Mouse (Mus musculus) spleen, postnatal 36 days (tissue): ENCODE data around the gene 4930539E08Rik.

ENCODE experiments used
- DNase-seq, 2 experiments: peaks; one replicate each; pipeline ENCODE4 v3.0.0; 2022; ENCODE audit warnings: low spot score in 2 of 2, mixed read lengths in 1 of 2

4930539E08Rik gene

DNA sequence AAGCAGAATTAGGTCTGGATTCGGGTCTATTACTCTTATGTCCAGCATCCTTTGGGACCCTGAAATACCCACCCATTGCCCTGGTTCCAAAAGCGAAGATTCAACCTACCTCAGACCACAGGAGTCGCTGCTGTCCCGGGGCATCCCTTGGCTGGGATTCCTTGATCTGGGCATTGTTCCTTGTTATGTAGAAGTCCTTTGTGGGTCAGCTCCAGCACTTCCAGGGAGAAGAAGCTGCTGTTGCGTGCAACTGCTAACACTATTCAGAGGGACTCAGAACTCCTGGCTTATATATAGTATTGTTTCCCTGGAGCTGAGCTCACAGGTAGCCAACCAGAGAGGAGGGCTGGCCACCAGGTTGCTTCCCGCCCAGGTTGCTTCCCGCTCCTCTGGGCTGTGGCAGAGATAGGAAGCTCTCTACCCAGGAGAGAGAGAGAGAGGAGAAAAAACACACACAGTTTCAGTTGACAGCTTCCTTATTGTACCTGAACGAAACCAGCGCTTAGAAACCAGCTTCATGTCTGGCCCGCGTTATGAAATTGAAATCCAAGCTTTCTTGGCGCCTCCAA is at the start of gene 4930539E08Rik:
Gene 4930539E08Rik (minus strand): TSS at position 265 of the 569 bp plus-strand sequence.
- DNase-seq: no peak

DNA sequence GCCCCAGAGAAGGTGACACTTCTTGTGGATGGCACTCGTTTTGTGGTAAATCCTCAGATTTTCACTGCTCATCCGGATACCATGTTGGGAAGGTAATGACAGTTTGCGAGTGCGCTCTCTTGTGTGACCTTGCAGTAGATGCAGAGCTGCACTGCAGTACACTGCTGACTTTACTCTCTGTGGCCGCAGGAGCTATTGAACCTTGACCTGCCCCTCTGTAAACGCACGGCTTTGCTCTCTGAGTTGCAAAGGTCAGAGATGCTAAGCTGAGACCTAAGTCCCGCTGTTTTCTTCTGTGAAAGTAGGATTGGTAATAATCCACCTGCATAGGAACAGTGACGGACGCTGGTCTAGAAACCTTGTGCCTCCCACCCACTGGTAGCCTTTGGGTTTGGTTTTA is 46.5 kb upstream of the 4930539E08Rik start:
- DNase-seq: no peak

DNA sequence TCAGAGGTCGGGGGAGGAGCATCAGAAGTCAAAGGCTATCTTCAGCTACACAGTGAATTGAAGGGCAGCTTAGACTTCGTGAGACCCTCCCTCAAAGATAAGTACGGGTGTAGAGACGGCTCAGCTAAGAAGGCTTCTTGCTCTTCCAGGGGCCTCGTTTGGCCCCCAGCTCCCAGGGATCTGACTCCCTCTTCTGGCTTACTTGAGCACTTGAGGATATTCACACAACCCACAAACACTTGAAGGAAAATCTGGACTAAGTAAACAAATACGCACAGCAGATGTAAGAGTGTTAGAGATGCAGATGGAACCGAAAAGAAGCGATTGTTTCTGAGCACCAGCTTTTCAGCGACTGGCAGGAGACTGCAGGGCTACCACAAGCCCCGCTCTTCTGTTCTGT is 45.5 kb upstream of the 4930539E08Rik start:
- no peak for DNase-seq

DNA sequence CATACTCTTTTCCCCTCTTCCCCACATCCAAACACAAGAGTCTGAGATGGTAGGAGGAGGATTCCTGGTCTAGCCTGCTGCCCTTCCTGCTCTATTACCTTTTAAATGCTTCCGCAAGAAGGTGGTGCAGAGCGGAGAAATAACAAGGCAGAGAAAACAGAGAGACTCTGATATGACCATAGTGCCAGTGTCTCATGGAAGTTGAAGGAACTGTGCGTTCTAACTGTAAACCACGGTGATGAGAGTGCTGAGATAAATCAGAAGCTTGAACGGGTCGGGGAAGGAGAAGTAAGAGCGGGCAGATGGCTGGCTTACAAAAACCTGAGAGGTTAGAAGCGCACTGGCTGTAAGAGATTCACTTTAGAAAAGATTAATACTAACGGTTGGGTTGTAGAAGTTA is 39.3 kb upstream of the 4930539E08Rik start:
- no peak for DNase-seq

GRCm38 (mm10) chr17:28953251-28953650 is 38.1 kb upstream of the 4930539E08Rik start:
- no peak for DNase-seq

DNA sequence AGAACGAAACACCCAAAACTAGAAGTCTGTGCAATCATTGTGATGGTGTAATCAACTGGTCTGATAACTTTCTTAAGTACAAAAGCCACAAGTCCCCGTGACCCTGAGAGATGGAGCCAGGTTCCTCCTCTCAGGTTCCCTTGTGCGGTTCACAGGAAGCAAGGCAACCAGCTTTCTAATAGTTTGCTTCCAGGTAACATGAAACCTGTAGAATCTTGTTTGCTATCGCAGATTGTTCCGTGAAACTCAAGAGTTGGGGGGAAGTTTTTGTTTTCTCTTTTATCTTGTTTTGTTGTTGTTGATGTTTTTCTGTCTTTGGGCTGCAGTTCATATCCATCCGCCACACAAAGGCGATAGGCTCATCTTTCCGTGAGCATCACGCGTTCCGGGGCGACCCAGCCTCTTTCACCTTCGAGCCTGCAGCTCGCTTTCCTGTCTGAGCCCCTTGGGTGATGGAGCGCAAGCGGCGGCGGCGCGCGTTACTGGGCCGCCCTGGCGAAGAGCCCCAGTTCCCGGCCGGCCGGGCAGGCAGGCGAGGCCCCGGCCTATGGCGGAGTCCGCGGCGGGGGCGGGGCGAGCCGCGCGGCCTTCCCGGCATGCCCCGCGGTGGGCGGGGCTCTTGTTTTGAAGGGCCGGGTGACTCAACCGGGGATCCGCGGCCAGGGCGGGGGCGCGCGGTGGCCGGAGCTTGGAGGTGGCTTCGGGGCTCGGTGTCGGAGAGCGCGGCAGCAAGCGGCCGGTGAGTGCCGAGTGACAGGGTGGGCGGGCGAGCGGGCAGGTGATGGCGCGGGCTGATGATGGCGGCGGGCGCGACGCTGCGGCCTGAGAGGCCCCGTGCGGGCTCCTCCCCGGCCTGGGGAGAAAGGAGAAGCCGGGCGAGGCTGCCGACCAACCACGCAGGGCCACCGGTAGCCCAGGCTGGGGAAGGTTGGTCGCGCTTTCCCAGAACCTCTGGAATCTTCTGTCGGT is 37.0 kb upstream of the 4930539E08Rik start, which contains the start of gene Kctd20:
Gene Kctd20 (plus strand): TSS at position 120 of the 969 bp plus-strand sequence.
- peak; percentile 92 to 95 for DNase-seq

- no peak for DNase-seq
Measured at GRCm38 (mm10) chr17:28950751-28951150, 35.6 kb upstream of the 4930539E08Rik start.

- no peak for DNase-seq
Measured at GRCm38 (mm10) chr17:28948661-28949060, 33.5 kb upstream of the 4930539E08Rik start.

DNA sequence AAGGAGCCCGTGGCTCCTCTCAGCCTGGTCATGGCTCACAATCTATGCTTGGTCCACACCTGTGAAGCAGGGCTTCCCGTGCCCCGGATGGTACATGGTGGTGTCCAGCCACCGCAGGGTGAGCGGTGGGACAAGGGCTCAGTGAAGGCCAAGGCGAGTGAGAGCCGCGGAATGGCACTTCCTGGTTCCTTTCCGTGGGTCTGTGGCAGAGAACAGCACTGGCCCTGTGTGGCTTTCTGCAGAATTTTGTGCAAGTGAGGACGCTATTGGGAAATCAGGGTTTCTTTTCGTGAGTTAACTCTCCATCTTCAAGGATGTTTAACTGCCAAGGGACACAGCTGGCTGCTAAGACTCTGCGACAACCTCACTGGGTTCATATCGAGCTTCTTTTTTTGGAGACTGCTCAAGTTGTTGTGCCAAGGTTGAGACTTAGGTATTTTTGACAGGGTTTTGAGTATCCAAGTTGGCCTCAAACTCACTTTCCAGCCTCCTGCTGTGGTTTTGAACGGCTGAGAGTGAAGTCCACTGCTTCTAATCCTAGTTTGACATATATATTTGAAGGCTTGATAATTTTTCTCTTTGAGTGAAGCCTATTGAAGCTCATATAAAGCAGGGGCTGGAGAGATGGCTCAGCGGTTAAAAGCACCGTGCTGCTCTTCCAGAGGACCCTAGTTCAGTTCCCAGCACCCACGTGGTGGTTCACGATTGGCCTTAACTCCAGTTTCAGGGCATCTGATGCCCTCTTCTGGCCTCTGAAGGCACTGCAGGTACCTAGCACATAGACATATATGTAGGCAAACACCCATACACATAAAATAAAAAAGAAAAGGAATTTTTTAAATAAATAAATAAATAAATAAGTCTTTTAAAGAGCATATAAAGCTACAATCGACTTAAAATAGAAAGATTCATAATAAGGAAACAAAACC is 32.2 kb upstream of the 4930539E08Rik start:
- no peak for DNase-seq

DNA sequence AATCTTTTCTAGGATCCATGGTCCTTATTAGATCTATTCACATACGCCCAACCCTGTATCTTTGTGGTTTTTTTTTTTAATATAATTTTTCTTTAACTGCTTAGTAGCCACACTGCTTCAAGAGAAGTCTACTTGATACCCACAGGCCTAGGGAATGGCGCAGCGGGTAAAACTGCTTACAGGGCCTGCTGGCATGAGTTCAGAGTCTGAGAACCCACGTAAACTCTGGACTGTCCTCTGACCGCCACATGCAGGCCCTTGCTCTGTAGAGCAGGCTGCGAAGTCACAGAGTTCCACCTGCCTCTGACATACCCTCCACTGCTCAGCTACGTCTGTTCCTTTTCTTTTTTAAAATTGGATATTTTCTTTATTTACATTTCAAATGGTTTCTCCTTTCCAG is 29.4 kb upstream of the 4930539E08Rik start:
- no peak for DNase-seq

GRCm38 (mm10) chr17:28943740-28944139 is 28.6 kb upstream of the 4930539E08Rik start, which contains the start of gene Pxt1:
Pxt1 (minus strand) TSS chr17:28943840.
- no peak for DNase-seq

GRCm38 (mm10) chr17:28942101-28942500 is 27.0 kb upstream of the 4930539E08Rik start:
- DNase-seq: peak; percentile 57 to 67

GRCm38 (mm10) chr17:28940776-28941555 is 25.8 kb upstream of the 4930539E08Rik start:
- DNase-seq: no peak

- DNase-seq: peak; percentile 45 to 53
Measured at GRCm38 (mm10) chr17:28936622-28937345, 21.7 kb upstream of the 4930539E08Rik start.

DNA sequence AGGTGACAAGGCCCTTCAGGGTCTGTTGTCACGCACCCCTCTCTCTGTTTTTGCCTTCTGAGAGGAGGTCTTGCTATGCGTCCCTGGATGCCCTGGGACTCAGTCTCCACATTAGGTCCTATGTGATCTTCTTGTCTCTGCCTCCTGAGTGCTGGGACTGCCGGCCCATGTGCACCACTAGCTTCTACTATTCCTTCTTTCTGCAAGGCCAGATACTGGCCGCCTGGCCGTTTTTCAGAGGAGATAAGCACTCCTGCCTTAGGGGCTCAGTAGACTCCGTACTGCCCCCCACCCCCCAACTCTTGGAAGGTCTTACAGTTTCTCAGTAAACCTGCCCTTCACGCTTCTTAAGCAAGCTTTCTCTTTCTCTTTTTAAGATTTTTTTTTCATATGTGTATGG is 21.0 kb upstream of the 4930539E08Rik start:
- DNase-seq: peak in 1 of 2 experiments; percentile 49

DNA sequence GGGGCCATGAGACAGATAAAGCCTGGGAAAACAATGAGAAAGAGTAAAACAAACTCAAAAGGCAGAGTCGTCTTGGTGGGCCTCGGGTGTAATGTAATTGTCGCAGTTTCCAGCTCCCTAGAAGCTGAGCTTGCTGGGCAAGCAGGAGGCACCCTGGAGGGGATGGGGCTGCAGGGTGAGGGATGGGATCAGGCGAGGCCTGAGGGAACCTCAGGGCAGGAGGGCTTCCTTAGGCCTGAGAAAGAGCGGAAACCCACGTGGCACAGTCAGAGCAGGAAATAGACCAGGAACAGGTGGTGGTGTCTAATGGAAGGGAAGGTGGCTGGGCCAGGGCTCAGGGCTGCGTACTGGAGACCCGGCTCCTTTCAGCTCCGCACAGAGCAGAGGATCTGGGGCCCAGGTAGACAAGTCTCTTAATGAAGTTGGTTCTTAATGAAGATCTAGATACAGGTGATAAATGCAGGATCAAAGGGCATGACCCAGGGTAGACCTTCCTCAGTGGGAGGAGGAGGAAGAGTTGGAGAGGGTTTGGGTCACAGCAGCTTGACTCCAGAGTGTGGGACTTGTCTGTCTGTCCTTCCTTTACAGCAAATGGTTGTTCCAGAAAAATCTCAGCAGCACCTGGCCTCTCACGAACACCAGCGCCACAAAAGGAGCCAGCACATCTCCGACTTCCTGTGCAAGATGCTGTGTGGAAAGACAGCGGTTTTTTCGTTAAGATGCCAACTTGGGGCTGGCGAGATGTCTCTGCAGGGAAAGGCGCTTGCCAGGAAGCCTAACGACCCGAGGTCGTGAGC is 19.2 kb upstream of the 4930539E08Rik start:
- no peak for DNase-seq

DNA sequence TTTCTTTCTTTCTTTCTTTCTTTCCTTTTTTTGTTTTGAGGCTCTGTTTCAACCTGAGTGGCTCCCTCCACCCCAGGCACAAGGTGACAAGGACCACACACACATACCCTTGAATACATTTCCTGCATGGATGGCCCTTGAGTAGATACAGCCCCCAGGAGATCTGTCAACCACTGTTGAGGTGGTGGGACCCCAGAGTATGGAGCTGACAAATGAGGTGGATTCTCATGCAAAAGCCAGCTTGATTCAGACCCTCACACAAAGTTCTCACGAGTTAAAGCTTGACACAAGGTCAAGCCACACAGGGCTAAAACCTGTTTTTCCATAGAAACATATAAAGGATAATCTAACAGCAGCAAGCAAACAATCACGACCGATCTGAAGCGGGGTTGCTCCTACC is 17.1 kb upstream of the 4930539E08Rik start:
- no peak for DNase-seq

DNA sequence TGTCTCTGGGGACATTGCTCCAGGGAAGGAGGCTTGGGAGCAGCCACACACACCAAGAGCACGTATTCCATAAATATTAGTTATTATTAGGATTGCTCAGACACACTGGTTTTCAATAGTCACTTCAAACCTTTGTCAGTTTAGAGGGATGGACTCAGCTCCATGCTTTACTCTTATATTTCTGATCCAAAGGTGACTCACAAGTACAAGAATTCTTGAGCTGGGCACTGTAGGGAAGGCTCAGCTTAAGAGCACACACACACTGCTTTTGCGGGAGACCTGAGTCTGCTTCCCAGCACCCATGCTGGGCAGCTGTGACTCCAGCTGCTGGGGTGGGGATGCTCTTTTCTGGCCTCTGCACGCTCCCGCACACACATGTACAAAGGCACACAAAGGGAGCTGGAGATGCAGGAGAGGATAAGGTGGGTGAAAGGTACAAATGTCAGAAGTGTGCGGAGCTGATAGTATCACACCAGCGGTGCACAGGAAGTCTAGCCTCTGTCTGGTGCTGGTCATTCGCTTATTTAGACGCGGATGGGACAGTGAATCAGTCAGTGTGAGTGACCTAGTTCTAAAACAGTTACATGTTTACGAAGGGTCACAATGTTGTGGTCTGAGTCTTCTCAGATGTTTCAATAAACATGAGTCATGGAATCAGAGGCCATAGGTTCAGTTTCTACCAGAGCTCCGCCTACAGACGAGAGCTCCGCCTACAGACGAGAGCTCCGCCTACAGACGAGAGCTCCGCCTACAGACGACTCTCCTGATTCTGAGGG is 16.5 kb upstream of the 4930539E08Rik start:
- DNase-seq: no peak
